Mouse (Mus musculus): ENCODE measurements at regions not wholly inside any gene's neighbourhood (a gene's known extent, or its start where the extent isn't known, plus 50 kb on each side); places are given as distances from the start of the nearest gene placed in this dataset.

GRCm38 (mm10) chr19:33040512-33040911, 283.2 kb downstream of the Pten start:
- Histone ChIP-seq H3K9ac (replicated peaks) (no peak overlapping the region), H3K27me3 (ENCODE audit: control insufficient read depth, insufficient read depth, low read length) (no peaks in the 10 kb centered on the region), H3K27ac (no peak overlapping the region), H3K4me2 (ENCODE audit: low read depth) (no peak overlapping the region), H3K9me3 (ENCODE audit: control insufficient read depth, low read length) (no peaks in the 10 kb centered on the region), H3K36me3 (replicated peaks; ENCODE audit: control insufficient read depth, insufficient read depth, low read depth) (no peaks in the 10 kb centered on the region), H3K4me3 (ENCODE audit: insufficient read depth in 1 of 2, low read depth in 2 of 2, low read length in 2 of 2) (no peak overlapping the region), H3K4me1 (replicated peaks; ENCODE audit: control insufficient read depth in 2 of 2, insufficient read depth in 2 of 2, low read length in 1 of 2) (no peaks in the 10 kb centered on the region; a peak in 1 of 4 replicates)
- TF ChIP-seq EP300 (IDR thresholded peaks at IDR 0.05; ENCODE audit: low read depth) (no peak), CTCF (IDR thresholded peaks at IDR 0.05; ENCODE audit: low read depth) (no peak)
- 43% methylated on average over 5 of the region's 5 CpGs for WGBS (ENCODE audit: insufficient replicate concordance)
- DNase-seq (ENCODE audit: low read depth in 3 of 3, low spot score in 3 of 3) (no peak), ATAC-seq (ENCODE audit: insufficient read depth) (no peak)

GRCm38 (mm10) chr19:33040991-33041390, 283.7 kb downstream of the Pten start:
- TF ChIP-seq EP300 (IDR thresholded peaks at IDR 0.05; ENCODE audit: low read depth) (no peak), CTCF (IDR thresholded peaks at IDR 0.05; ENCODE audit: low read depth) (no peak)
- DNase-seq (ENCODE audit: low read depth in 3 of 3, low spot score in 3 of 3) (no peak), ATAC-seq (ENCODE audit: insufficient read depth) (no peak)
- Histone ChIP-seq H3K36me3 (replicated peaks; ENCODE audit: control insufficient read depth, insufficient read depth, low read depth) (no peaks in the 10 kb centered on the region), H3K27ac (no peak overlapping the region), H3K27me3 (ENCODE audit: control insufficient read depth, insufficient read depth, low read length) (no peaks in the 10 kb centered on the region), H3K9me3 (ENCODE audit: control insufficient read depth, low read length) (no peaks in the 10 kb centered on the region), H3K4me2 (ENCODE audit: low read depth) (no peak overlapping the region), H3K9ac (replicated peaks) (no peak overlapping the region), H3K4me3 (ENCODE audit: insufficient read depth in 1 of 2, low read depth in 2 of 2, low read length in 2 of 2) (no peak overlapping the region), H3K4me1 (replicated peaks; ENCODE audit: control insufficient read depth in 2 of 2, insufficient read depth in 2 of 2, low read length in 1 of 2) (no peaks in the 10 kb centered on the region; a peak in 1 of 4 replicates)
- WGBS (ENCODE audit: insufficient replicate concordance) = 55% methylated on average over 6 of the region's 6 CpGs

GRCm38 (mm10) chr19:33042760-33043159, 285.5 kb downstream of the Pten start:
- no peak for TF ChIP-seq CTCF (IDR thresholded peaks at IDR 0.05; ENCODE audit: low read depth)
- no peak for TF ChIP-seq EP300 (IDR thresholded peaks at IDR 0.05; ENCODE audit: low read depth)
- no peak for DNase-seq (ENCODE audit: low read depth in 3 of 3, low spot score in 3 of 3)
- no peak overlapping the region for H3K4me2 ChIP-seq (ENCODE audit: low read depth)
- H3K4me3 ChIP-seq (ENCODE audit: insufficient read depth in 1 of 2, low read depth in 2 of 2, low read length in 2 of 2) = no peak overlapping the region
- H3K9ac ChIP-seq (replicated peaks) = no peak overlapping the region
- H3K27ac ChIP-seq = no peak overlapping the region
- WGBS (ENCODE audit: insufficient replicate concordance) = 68% methylated on average over 2 of the region's 2 CpGs
- H3K9me3 ChIP-seq (ENCODE audit: control insufficient read depth, low read length) = no peaks in the 10 kb centered on the region
- no peak for ATAC-seq (ENCODE audit: insufficient read depth)
- no peaks in the 10 kb centered on the region for H3K36me3 ChIP-seq (replicated peaks; ENCODE audit: control insufficient read depth, insufficient read depth, low read depth)
- no peaks in the 10 kb centered on the region for H3K27me3 ChIP-seq (ENCODE audit: control insufficient read depth, insufficient read depth, low read length)
- H3K4me1 ChIP-seq (replicated peaks; ENCODE audit: control insufficient read depth in 2 of 2, insufficient read depth in 2 of 2, low read length in 1 of 2) = no peaks in the 10 kb centered on the region; a peak in 1 of 4 replicates

GRCm38 (mm10) chr19:33043696-33044095, 286.4 kb downstream of the Pten start:
- Histone ChIP-seq H3K27me3 (ENCODE audit: control insufficient read depth, insufficient read depth, low read length) (no peaks in the 10 kb centered on the region), H3K4me1 (replicated peaks; ENCODE audit: control insufficient read depth in 2 of 2, insufficient read depth in 2 of 2, low read length in 1 of 2) (no peaks in the 10 kb centered on the region; a peak in 1 of 4 replicates), H3K9me3 (ENCODE audit: control insufficient read depth, low read length) (no peaks in the 10 kb centered on the region), H3K27ac (no peak overlapping the region), H3K9ac (replicated peaks) (no peak overlapping the region), H3K4me2 (ENCODE audit: low read depth) (no peak overlapping the region), H3K36me3 (replicated peaks; ENCODE audit: control insufficient read depth, insufficient read depth, low read depth) (no peaks in the 10 kb centered on the region), H3K4me3 (ENCODE audit: insufficient read depth in 1 of 2, low read depth in 2 of 2, low read length in 2 of 2) (no peak overlapping the region)
- no peak for ATAC-seq (ENCODE audit: insufficient read depth)
- TF ChIP-seq CTCF (IDR thresholded peaks at IDR 0.05; ENCODE audit: low read depth) (no peak), EP300 (IDR thresholded peaks at IDR 0.05; ENCODE audit: low read depth) (no peak)
- no peak for DNase-seq (ENCODE audit: low read depth in 3 of 3, low spot score in 3 of 3)
- 49% methylated on average over 3 of the region's 3 CpGs for WGBS (ENCODE audit: insufficient replicate concordance)

- no peak overlapping the region for H3K9ac ChIP-seq (replicated peaks)
- H3K27ac ChIP-seq = no peak overlapping the region
- H3K9me3 ChIP-seq (ENCODE audit: control insufficient read depth, low read length) = no peaks in the 10 kb centered on the region
- H3K27me3 ChIP-seq (ENCODE audit: control insufficient read depth, insufficient read depth, low read length) = no peaks in the 10 kb centered on the region
- 60% methylated on average over 9 of the region's 9 CpGs for WGBS (ENCODE audit: insufficient replicate concordance)
- H3K4me1 ChIP-seq (replicated peaks; ENCODE audit: control insufficient read depth in 2 of 2, insufficient read depth in 2 of 2, low read length in 1 of 2) = no peaks in the 10 kb centered on the region
- H3K4me3 ChIP-seq (ENCODE audit: insufficient read depth in 1 of 2, low read depth in 2 of 2, low read length in 2 of 2) = no peak overlapping the region
- ATAC-seq (ENCODE audit: insufficient read depth) = no peak
- H3K4me2 ChIP-seq (ENCODE audit: low read depth) = no peak overlapping the region
- no peaks in the 10 kb centered on the region for H3K36me3 ChIP-seq (replicated peaks; ENCODE audit: control insufficient read depth, insufficient read depth, low read depth)
- TF ChIP-seq CTCF (IDR thresholded peaks at IDR 0.05; ENCODE audit: low read depth) = no peak
- no peak for TF ChIP-seq EP300 (IDR thresholded peaks at IDR 0.05; ENCODE audit: low read depth)
- no peak for DNase-seq (ENCODE audit: low read depth in 3 of 3, low spot score in 3 of 3)
Observed at GRCm38 (mm10) chr19:33048754-33049442, 291.6 kb downstream of the Pten start.

All from liver, embryonic 14.5 days (tissue).